Mouse (Mus musculus) limb, embryonic 11.5 days (tissue): ENCODE measurements at regions not wholly inside any gene's neighbourhood (a gene's known extent, or its start where the extent isn't known, plus 50 kb on each side); places are given as distances from the start of the nearest gene placed in this dataset.

Experiments
- ATAC-seq: fragments of 200-750 bp; cut with Nextera tagmentation; 2 replicates; pipeline ENCODE4 v1.8.0; 2017; ENCODE audit warnings: low read depth; ENCODE audit not compliant: insufficient number of reproducible peaks, low FRiP score, low TSS enrichment
- DNase-seq: peaks from one replicate; pipeline ENCODE4 v3.0.0-alpha.2; 2015; ENCODE audit warnings: low spot score
- H3K27ac ChIP-seq: fragments of 300-500 bp; sonication (generic); replicated peaks from 2 replicates; pipeline ENCODE4 v1.5.1; 2014; ENCODE audit warnings: low read depth, mild to moderate bottlenecking, low read length
- H3K27me3 ChIP-seq: fragments of 300-500 bp; sonication (generic); 2 replicates; pipeline ENCODE4 v1.6.1; 2014; ENCODE audit warnings: mild to moderate bottlenecking, low read length, mixed read lengths; ENCODE audit not compliant: control insufficient read depth, insufficient read depth
- H3K36me3 ChIP-seq: fragments of 300-500 bp; sonication (generic); 2 replicates; pipeline ENCODE4 v1.6.1; 2014; ENCODE audit warnings: mild to moderate bottlenecking, low read length, moderate library complexity, mixed read lengths; ENCODE audit not compliant: control insufficient read depth, insufficient read depth
- H3K4me1 ChIP-seq: fragments of 300-500 bp; sonication (generic); 2 replicates; pipeline ENCODE4 v1.6.1; 2014; ENCODE audit warnings: low read length, mixed read lengths; ENCODE audit not compliant: control insufficient read depth, insufficient read depth
- H3K4me2 ChIP-seq: fragments of 300-500 bp; sonication (generic); 2 replicates; pipeline ENCODE4 v1.6.1; 2014; ENCODE audit warnings: low read depth, mild to moderate bottlenecking, moderate library complexity; ENCODE audit not compliant: severe bottlenecking
- H3K4me3 ChIP-seq: fragments of 300-500 bp; sonication (generic); 2 replicates; pipeline ENCODE4 v1.5.1; 2014; ENCODE audit warnings: low read depth, low read length
- H3K9ac ChIP-seq: fragments of 300-500 bp; sonication (generic); 2 replicates; pipeline ENCODE4 v1.6.1; 2014; ENCODE audit warnings: mild to moderate bottlenecking, low read length
- H3K9me3 ChIP-seq: fragments of 300-500 bp; sonication (generic); 2 replicates; pipeline ENCODE4 v1.6.1; 2016; ENCODE audit warnings: low read length; ENCODE audit not compliant: control insufficient read depth
- WGBS: fragments of 180-500 bp; shearing (Covaris S2); extraction: QIAGEN DNeasy Blood & Tissue Kit; methylation state at CpG from one replicate; pipeline ENCODE4 v1.1.7; 2014; 5-methylcytosine and 5-hydroxymethylcytosine counted together

DNA sequence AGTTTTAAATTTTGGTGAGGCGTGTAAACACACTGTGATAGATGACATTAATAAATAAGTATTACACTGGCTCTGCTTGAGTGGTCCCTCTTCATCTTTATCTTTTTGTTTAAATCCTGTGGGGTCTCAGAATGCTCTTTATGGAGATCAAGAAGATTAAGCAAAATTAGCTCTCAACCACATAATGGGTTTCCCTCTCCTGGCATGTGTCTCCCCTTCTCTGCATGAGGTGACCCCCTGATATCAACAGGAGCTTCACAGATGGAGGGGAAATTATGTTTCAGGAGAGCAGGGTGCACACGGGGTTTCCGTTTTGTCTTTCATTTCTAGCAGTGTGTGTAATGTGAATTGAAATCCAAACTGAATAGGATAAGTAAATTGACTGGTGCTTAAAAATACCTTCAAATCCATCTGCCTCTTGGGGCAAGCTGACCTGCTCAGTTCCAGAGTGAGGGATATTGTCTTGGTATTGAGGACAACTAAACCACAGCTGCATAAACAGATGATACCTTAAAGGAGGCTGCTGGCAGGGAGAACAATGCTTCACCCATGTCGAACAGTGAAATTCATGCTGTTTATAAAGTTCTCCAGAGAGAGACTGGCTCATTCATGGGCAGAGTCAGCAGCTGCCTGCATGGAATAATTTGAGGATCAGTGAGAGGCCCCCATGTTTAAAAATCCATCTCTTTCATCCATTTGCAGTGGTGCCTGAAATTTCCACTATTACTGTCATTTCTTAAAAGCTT lies 518.3 kb upstream of the Nr2f1 start:
- H3K9ac ChIP-seq: no peak overlapping the region
- H3K36me3 ChIP-seq: no peaks in the 10 kb centered on the region
- DNase-seq: no peak
- no peak overlapping the region for H3K4me3 ChIP-seq
- no peak for ATAC-seq
- H3K9me3 ChIP-seq: no peaks in the 10 kb centered on the region
- no peaks in the 10 kb centered on the region for H3K4me1 ChIP-seq
- H3K4me2 ChIP-seq: no peak overlapping the region
- H3K27ac ChIP-seq: no peak overlapping the region
- no peaks in the 10 kb centered on the region for H3K27me3 ChIP-seq
- WGBS: 84% methylated on average over 4 of the region's 4 CpGs

- WGBS: 92% methylated on average over 1 of the region's 1 CpGs
- H3K4me1 ChIP-seq: no peaks in the 10 kb centered on the region
- no peak overlapping the region for H3K27ac ChIP-seq
- no peak for DNase-seq
- H3K27me3 ChIP-seq: no peaks in the 10 kb centered on the region
- no peak overlapping the region for H3K9ac ChIP-seq
- ATAC-seq: no peak
- H3K9me3 ChIP-seq: no peaks in the 10 kb centered on the region
- H3K36me3 ChIP-seq: no peaks in the 10 kb centered on the region
- no peak overlapping the region for H3K4me2 ChIP-seq
- no peak overlapping the region for H3K4me3 ChIP-seq
Observed at GRCm38 (mm10) chr13:78717159-78717558, 517.6 kb upstream of the Nr2f1 start.

DNA sequence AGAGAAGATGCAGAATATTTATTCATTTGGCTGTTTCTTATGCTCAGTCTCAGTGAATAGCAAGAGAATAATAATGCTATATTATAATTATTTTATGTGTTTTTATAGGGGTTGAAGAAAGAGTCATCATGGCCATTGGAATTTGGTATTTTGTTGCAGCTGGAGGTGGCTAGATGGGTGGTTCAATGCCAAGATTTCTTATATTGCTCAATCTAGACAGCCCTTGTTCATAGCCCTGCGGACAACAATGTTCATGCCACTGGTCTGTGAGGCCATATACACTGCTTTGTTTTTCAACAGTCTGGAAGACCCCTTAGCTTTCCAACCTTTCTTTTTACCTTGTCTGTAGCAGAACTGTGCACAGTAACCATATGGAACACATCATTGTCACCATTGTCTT lies 505.1 kb upstream of the Nr2f1 start:
- DNase-seq (no peak), ATAC-seq (no peak)
- 94% methylated on average over 1 of the region's 1 CpGs for WGBS
- Histone ChIP-seq H3K4me1 (no peaks in the 10 kb centered on the region), H3K27me3 (no peaks in the 10 kb centered on the region), H3K4me3 (no peak overlapping the region), H3K27ac (no peak overlapping the region), H3K36me3 (no peaks in the 10 kb centered on the region), H3K9ac (no peak overlapping the region), H3K4me2 (no peak overlapping the region), H3K9me3 (no peaks in the 10 kb centered on the region)

DNA sequence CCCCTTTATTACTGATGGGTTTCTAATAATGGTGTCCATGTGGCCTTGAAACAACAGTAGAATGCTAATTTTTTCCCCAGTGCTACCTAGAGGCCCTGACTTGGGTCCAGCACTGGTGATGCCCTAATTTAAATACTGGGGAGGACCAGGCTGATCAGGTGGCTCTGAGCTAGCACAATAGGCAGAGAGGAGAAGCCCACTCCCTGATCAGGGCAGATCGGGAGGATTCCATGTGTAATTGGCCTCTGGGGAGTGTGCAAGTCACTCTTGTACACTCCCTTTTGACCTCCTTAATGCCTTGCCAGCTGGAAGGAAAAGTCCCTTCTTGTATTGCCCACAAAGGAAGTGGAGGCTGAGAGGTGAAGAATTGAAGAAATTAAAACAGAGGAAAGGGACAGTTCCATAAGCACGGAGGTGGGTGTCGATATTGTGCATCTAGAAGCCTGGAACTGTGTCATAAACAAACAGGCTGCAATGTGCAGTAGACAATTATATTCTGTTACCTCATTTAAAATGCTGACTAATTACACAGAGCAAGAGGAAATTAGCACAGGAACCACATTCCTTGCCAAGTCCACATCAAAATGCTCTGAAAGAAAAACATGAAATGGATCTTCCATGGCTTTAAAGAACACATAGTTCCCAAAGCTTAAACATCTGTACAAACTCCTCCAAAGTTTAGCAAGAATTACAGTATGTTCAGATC lies 498.4 kb upstream of the Nr2f1 start:
- Histone ChIP-seq H3K4me2 (no peak overlapping the region), H3K36me3 (no peaks in the 10 kb centered on the region), H3K4me3 (no peak overlapping the region), H3K9me3 (no peaks in the 10 kb centered on the region), H3K27me3 (no peaks in the 10 kb centered on the region), H3K27ac (no peak overlapping the region), H3K4me1 (no peaks in the 10 kb centered on the region), H3K9ac (no peak overlapping the region)
- DNase-seq (no peak), ATAC-seq (no peak)
- 63% methylated on average over 3 of the region's 3 CpGs for WGBS

GRCm38 (mm10) chr13:78679255-78679895 lies 479.8 kb upstream of the Nr2f1 start:
- ATAC-seq (no peak), DNase-seq (no peak)
- H3K36me3 ChIP-seq: no peaks in the 10 kb centered on the region
- H3K4me1 ChIP-seq: no peaks in the 10 kb centered on the region
- H3K4me2 ChIP-seq: no peak overlapping the region
- H3K27me3 ChIP-seq: no peaks in the 10 kb centered on the region
- no peak overlapping the region for H3K4me3 ChIP-seq
- H3K9me3 ChIP-seq: no peaks in the 10 kb centered on the region
- no peak overlapping the region for H3K27ac ChIP-seq
- WGBS: 53% methylated on average over 4 of the region's 4 CpGs
- H3K9ac ChIP-seq: no peak overlapping the region

DNA sequence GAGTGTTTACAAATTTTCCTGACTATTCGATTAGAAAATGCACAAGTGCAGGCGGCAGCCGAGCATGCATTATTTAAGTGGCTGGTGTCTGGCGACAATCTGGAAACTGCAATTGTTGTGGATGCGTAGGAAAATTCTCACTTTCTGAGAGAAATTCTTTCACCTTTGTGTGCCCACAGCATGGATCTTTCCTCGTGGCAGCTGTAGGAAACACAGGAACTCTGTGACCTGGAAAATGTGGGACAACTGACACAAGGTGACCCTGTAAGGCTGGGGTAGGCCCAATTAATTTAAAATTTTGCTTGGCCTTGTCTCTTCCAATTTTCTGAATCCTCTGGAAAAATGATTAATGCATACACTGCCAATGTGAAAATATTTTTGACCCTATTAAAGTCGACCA lies 478.7 kb upstream of the Nr2f1 start:
- no peak overlapping the region for H3K27ac ChIP-seq
- H3K9me3 ChIP-seq: no peaks in the 10 kb centered on the region
- H3K9ac ChIP-seq: no peak overlapping the region
- H3K36me3 ChIP-seq: no peaks in the 10 kb centered on the region
- no peaks in the 10 kb centered on the region for H3K4me1 ChIP-seq
- no peaks in the 10 kb centered on the region for H3K27me3 ChIP-seq
- H3K4me2 ChIP-seq: no peak overlapping the region
- no peak overlapping the region for H3K4me3 ChIP-seq
- ATAC-seq (no peak), DNase-seq (no peak)
- 80% methylated on average over 7 of the region's 7 CpGs for WGBS

GRCm38 (mm10) chr13:78658285-78658684 lies 458.7 kb upstream of the Nr2f1 start:
- ATAC-seq (no peak), DNase-seq (no peak)
- H3K27me3 ChIP-seq: no peaks in the 10 kb centered on the region
- no peak overlapping the region for H3K4me2 ChIP-seq
- no peaks in the 10 kb centered on the region for H3K9me3 ChIP-seq
- H3K27ac ChIP-seq: no peak overlapping the region
- H3K4me3 ChIP-seq: no peak overlapping the region
- H3K4me1 ChIP-seq: no peaks in the 10 kb centered on the region
- no peaks in the 10 kb centered on the region for H3K36me3 ChIP-seq
- WGBS: 86% methylated on average over 7 of the region's 7 CpGs
- no peak overlapping the region for H3K9ac ChIP-seq

GRCm38 (mm10) chr13:78656766-78657165 lies 457.2 kb upstream of the Nr2f1 start:
- 83% methylated on average over 2 of the region's 2 CpGs for WGBS
- H3K9ac ChIP-seq: no peak overlapping the region
- H3K9me3 ChIP-seq: no peaks in the 10 kb centered on the region
- no peaks in the 10 kb centered on the region for H3K4me1 ChIP-seq
- H3K4me2 ChIP-seq: no peak overlapping the region
- H3K27me3 ChIP-seq: no peaks in the 10 kb centered on the region
- no peaks in the 10 kb centered on the region for H3K36me3 ChIP-seq
- ATAC-seq (no peak), DNase-seq (no peak)
- H3K27ac ChIP-seq: no peak overlapping the region
- no peak overlapping the region for H3K4me3 ChIP-seq
